Mouse (Mus musculus): ENCODE measurements around the gene Rangrf. TPM values are rescaled to one million over a fixed set of nuclear protein-coding genes. Genes with fewer than 3 reads are reported as not detected.
"Not testable (repeated sequence)": the region's sequence is repeated elsewhere in the genome, so short reads cannot be mapped to it uniquely, and the experiment has no call there.

The Rangrf gene
- polyA plus RNA-seq, 1 experiment from 2014 or later: 23.3 TPM

DNA sequence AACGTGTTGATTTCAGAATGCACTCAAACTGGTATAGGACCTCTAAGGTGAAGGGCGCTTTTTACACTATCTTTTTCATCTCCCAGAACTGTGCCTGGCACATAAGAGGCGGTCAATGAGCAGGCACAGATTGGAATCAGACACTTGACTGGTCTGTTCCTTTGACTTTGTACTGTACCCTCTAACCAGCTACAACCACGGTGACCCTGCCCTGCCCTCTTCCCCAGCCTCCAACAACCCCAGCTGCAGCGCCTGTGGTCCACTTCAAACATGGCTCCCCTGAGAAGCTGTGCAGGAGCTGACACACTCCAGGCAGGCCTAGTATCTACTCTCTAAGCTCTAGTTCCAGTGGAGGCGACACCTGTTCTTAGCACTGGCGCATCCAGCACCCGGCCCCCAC, 32.3 kb downstream of the Rangrf start:
- Histone ChIP-seq H3K9ac (ENCODE audit: low read depth, low read length) (no peak overlapping the region), H3K9me3 (replicated peaks; ENCODE audit: control insufficient read depth, low read length, poor library complexity, severe bottlenecking) (no peaks in the 10 kb centered on the region), H3K27me3 (ENCODE audit: control insufficient read depth, insufficient read depth, low read depth, low read length) (no peaks in the 10 kb centered on the region), H3K36me3 (ENCODE audit: control insufficient read depth, insufficient read depth, low read length) (0 out of 2 replicates have a peak, but pooled peaks cover 4% of the 10 kb centered on the region), H3K4me2 (ENCODE audit: low read length) (no peak overlapping the region), H3K4me1 (ENCODE audit: control insufficient read depth, insufficient read depth, low read length) (peaks cover 13% of the 10 kb centered on the region), H3K27ac (ENCODE audit: low read length) (no peak overlapping the region), H3K4me3 (ENCODE audit: low read depth, low read length) (no peak overlapping the region)
- 88% methylated on average over 8 of the region's 8 CpGs for WGBS
- ATAC-seq: no peak

DNA sequence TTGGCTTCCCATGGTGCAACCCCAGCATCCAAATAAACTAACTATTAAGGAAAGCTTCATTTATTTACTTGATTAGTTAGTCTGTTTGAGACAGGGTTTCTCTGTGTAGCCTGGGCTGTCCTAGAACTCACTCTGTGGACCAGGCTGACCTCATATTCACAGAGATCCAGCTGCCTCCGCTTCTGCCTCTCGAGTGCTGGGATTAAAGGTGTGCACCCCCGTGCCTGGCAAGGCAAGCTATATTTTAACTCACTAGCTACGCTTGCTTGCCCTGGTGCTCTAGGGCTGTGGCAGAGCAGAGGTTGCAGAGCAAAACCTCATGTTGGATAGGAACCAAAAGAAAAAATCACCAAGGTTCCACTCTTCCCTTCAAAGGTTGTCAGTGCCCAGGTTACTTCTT, 34.5 kb downstream of the Rangrf start:
- no peaks in the 10 kb centered on the region for H3K27me3 ChIP-seq (ENCODE audit: control insufficient read depth, insufficient read depth, low read depth, low read length)
- 56% methylated on average over 4 of the region's 4 CpGs for WGBS
- peak overlapping the region; percentile 65 for H3K4me2 ChIP-seq (ENCODE audit: low read length)
- no peak for ATAC-seq
- 0 out of 2 replicates have a peak, but pooled peaks cover 4% of the 10 kb centered on the region for H3K36me3 ChIP-seq (ENCODE audit: control insufficient read depth, insufficient read depth, low read length)
- H3K4me3 ChIP-seq (ENCODE audit: low read depth, low read length): peak overlapping the region; percentile 51
- H3K27ac ChIP-seq (ENCODE audit: low read length): peak overlapping the region; percentile 86; the same call in 1 of the 2 replicates
- H3K9ac ChIP-seq (ENCODE audit: low read depth, low read length): peak overlapping the region; percentile 70
- H3K4me1 ChIP-seq (ENCODE audit: control insufficient read depth, insufficient read depth, low read length): peaks cover 8% of the 10 kb centered on the region; the same call in 1 of the 2 replicates
- no peaks in the 10 kb centered on the region for H3K9me3 ChIP-seq (replicated peaks; ENCODE audit: control insufficient read depth, low read length, poor library complexity, severe bottlenecking)

DNA sequence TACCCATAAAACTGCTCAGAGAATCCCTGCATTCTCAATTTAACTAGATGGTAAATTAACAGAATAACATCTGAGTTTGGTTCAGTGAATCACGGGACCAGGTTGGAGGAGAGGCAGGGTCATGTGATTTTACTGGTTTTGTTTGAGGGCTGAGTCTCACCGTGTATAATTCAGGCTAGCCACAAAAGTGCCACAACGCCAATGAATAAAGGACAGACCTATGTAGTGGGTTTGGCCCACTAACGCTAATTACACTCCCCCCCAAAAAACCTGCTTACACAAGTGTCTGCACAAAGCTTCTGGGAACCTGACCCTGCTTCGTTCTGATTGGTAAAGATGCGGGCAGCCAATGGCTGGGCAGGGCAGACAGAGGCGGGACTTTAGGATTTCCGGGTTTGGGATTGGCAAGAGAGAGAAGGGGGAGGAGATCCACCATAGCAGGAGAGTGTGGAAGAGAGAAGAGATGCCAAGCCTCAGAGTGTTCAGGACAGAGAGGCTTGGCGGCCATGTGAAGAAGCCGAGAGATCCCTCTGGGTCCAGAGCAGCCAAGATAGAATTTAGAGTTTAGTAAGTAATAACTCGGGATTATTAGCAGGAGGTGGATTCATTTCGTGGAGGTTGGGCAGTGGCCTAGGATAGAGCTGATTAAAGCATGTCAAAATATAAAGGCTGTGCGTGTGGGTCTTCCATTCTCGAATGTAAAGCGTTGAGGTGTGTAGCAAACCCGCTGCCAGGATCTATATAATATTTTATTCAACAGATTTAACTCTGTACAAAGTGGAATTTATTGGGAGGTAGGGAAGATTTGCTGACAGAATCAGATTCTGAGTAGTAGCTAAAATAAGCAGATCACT, 35.3 kb downstream of the Rangrf start:
- Histone ChIP-seq H3K27me3 (ENCODE audit: control insufficient read depth, insufficient read depth, low read depth, low read length) (no peaks in the 10 kb centered on the region), H3K9ac (ENCODE audit: low read depth, low read length) (peak overlapping the region; percentile 70), H3K9me3 (replicated peaks; ENCODE audit: control insufficient read depth, low read length, poor library complexity, severe bottlenecking) (no peaks in the 10 kb centered on the region), H3K4me3 (ENCODE audit: low read depth, low read length) (peak overlapping the region; percentile 51), H3K27ac (ENCODE audit: low read length) (peak overlapping the region; percentile 86), H3K4me2 (ENCODE audit: low read length) (peak overlapping the region; percentile 65), H3K36me3 (ENCODE audit: control insufficient read depth, insufficient read depth, low read length) (0 out of 2 replicates have a peak, but pooled peaks cover 2% of the 10 kb centered on the region), H3K4me1 (ENCODE audit: control insufficient read depth, insufficient read depth, low read length) (peaks cover 8% of the 10 kb centered on the region; the same call in 1 of the 2 replicates)
- ATAC-seq: peak; percentile 99
- WGBS: under 1% methylated on average over 16 of the region's 16 CpGs

DNA sequence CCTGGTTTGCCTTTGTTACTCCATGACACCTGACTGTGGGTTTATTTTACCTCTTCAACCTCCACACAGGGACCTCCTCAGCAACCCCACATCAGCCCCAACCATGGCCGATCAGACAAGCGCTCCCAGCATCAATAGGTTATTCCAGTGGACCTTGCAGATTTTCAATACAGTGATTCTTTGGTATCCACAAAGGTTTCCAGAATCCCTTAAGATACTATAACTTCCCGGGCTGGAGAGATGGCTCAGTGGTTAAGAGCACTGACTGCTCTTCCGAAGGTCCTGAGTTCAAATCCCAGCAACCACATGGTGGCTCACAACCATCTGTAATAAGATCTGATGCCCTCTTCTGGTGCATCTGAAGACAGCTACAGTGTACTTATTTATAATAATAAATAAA, 38.0 kb downstream of the Rangrf start:
- H3K4me1 ChIP-seq (ENCODE audit: control insufficient read depth, insufficient read depth, low read length); H3K4me3 ChIP-seq (ENCODE audit: low read depth, low read length); H3K36me3 ChIP-seq (ENCODE audit: control insufficient read depth, insufficient read depth, low read length); H3K9ac ChIP-seq (ENCODE audit: low read depth, low read length); H3K27ac ChIP-seq (ENCODE audit: low read length); H3K4me2 ChIP-seq (ENCODE audit: low read length); H3K9me3 ChIP-seq (replicated peaks; ENCODE audit: control insufficient read depth, low read length, poor library complexity, severe bottlenecking); ATAC-seq; H3K27me3 ChIP-seq (ENCODE audit: control insufficient read depth, insufficient read depth, low read depth, low read length): not testable (repeated sequence)
- WGBS: 85% methylated on average over 4 of the region's 4 CpGs

DNA sequence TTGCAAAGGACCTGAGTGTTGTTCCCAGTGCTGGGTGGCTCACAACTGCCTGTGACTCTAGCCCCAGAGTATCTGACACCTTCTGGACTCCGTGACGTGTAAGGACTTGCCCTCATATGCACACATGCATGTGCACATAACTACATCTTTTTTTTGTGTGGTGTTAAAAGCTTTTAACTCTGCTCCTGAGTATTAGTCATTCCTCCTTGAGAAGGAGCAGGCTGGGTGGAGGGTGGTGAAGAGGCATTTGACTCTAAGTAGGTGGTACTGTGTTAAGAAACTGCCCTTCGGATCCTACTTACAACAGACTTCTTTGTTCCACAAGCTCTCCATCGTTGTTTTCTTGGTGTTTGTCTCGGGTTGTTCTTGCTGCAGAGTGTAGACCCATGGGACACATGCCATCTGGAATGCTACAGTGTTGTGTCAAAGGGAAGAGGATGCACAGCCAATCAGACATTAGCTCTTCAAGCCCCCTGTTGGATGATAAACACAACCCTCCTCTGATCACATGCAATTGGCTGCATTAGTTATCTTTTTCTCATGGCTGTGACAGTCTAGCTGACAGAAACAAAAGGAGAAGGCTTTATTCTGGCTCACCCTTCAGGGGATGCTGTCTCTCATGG, 41.0 kb downstream of the Rangrf start:
- WGBS: 70% methylated on average over 5 of the region's 5 CpGs
- no peaks in the 10 kb centered on the region for H3K4me1 ChIP-seq (ENCODE audit: control insufficient read depth, insufficient read depth, low read length)
- H3K27ac ChIP-seq (ENCODE audit: low read length): no peak overlapping the region
- H3K9ac ChIP-seq (ENCODE audit: low read depth, low read length): no peak overlapping the region
- H3K9me3 ChIP-seq (replicated peaks; ENCODE audit: control insufficient read depth, low read length, poor library complexity, severe bottlenecking): no peaks in the 10 kb centered on the region
- no peaks in the 10 kb centered on the region for H3K27me3 ChIP-seq (ENCODE audit: control insufficient read depth, insufficient read depth, low read depth, low read length)
- no peak for ATAC-seq
- no peak overlapping the region for H3K4me3 ChIP-seq (ENCODE audit: low read depth, low read length)
- no peaks in the 10 kb centered on the region for H3K36me3 ChIP-seq (ENCODE audit: control insufficient read depth, insufficient read depth, low read length)
- no peak overlapping the region for H3K4me2 ChIP-seq (ENCODE audit: low read length)

DNA sequence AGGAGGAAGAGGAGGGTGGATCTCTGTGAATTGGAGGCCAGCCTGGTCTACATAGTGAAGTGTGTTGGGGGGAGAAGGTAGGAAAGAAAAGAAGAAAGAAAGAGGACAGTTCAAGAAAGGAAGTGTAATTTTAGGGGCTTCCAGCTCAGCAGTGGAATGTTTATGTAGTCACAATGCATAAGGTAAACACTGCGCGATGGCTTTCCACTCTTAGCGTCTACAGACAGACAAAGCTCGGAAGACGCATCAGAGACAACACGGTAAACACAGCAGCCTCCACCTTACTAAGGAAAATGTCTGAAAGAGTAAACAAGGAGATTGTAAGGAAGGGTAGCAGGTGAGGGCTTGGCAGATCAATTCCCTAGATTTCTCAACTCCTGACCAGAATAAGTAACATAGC, 45.0 kb downstream of the Rangrf start:
- Histone ChIP-seq H3K4me1 (ENCODE audit: control insufficient read depth, insufficient read depth, low read length) (no peaks in the 10 kb centered on the region), H3K36me3 (ENCODE audit: control insufficient read depth, insufficient read depth, low read length) (no peaks in the 10 kb centered on the region), H3K4me3 (ENCODE audit: low read depth, low read length) (no peak overlapping the region), H3K9ac (ENCODE audit: low read depth, low read length) (no peak overlapping the region), H3K27me3 (ENCODE audit: control insufficient read depth, insufficient read depth, low read depth, low read length) (no peaks in the 10 kb centered on the region), H3K27ac (ENCODE audit: low read length) (no peak overlapping the region), H3K4me2 (ENCODE audit: low read length) (no peak overlapping the region), H3K9me3 (replicated peaks; ENCODE audit: control insufficient read depth, low read length, poor library complexity, severe bottlenecking) (no peaks in the 10 kb centered on the region)
- 90% methylated on average over 6 of the region's 6 CpGs for WGBS
- no peak for ATAC-seq

DNA sequence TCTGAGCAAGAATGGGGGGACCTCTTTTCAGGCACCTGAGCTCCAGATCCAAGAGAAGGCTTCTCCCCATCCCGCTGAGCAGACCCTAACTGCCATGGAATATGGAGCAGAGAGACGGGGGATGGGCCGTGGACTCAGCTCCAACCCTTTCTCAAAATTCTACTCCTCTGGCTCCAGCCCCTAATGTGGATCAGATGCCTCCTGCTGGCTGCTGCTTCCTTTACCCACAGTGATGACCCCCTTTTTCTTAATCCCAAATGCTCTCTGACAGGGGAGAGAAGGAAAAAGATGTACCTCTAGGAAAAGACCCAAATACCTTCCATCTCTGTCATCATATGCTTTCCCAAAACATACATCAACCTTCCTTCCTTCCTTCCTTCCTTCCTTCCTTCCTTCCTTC, 48.0 kb downstream of the Rangrf start, which contains the start of gene Odf4:
Gene Odf4, minus strand, starts transcription at position 101 of the 400 bp plus-strand sequence.
- H3K4me3 ChIP-seq (ENCODE audit: low read depth, low read length): no peak within 1 kb of the TSS
- no peak within 1 kb of the TSS for H3K4me2 ChIP-seq (ENCODE audit: low read length)
- no peaks in the 10 kb centered on the region for H3K27me3 ChIP-seq (ENCODE audit: control insufficient read depth, insufficient read depth, low read depth, low read length)
- no peak within 1 kb of the TSS for H3K27ac ChIP-seq (ENCODE audit: low read length)
- H3K9ac ChIP-seq (ENCODE audit: low read depth, low read length): no peak within 1 kb of the TSS
- H3K36me3 ChIP-seq (ENCODE audit: control insufficient read depth, insufficient read depth, low read length): no peaks in the 10 kb centered on the region
- ATAC-seq: no peak
- no peaks in the 10 kb centered on the region for H3K9me3 ChIP-seq (replicated peaks; ENCODE audit: control insufficient read depth, low read length, poor library complexity, severe bottlenecking)
- WGBS: 82% methylated on average over 3 of the region's 3 CpGs
- no peaks in the 10 kb centered on the region for H3K4me1 ChIP-seq (ENCODE audit: control insufficient read depth, insufficient read depth, low read length)

DNA sequence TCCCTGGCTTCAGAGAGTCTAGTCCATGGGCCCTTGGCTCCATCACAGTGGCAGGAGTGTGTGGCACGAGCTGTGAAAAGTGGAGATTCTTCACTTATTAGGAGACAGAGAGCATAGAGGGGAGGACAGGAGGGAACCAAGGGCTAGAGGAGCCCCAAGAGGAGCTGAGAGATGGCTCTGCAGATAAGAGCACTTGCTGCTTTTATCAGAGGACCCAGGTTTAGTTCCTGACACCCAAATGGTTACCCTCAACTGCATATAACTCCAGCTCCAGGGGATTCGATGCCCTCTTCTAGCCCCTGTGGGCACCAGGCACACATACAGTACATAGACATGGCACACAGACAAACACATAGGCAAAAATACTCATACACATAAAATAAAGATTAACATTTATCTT, 50.2 kb downstream of the Rangrf start:
- no peak overlapping the region for H3K9ac ChIP-seq (ENCODE audit: low read depth, low read length)
- no peak overlapping the region for H3K27ac ChIP-seq (ENCODE audit: low read length)
- H3K4me2 ChIP-seq (ENCODE audit: low read length): no peak overlapping the region
- H3K9me3 ChIP-seq (replicated peaks; ENCODE audit: control insufficient read depth, low read length, poor library complexity, severe bottlenecking): no peaks in the 10 kb centered on the region
- WGBS: 81% methylated on average over 2 of the region's 2 CpGs
- no peaks in the 10 kb centered on the region for H3K27me3 ChIP-seq (ENCODE audit: control insufficient read depth, insufficient read depth, low read depth, low read length)
- no peak overlapping the region for H3K4me3 ChIP-seq (ENCODE audit: low read depth, low read length)
- no peaks in the 10 kb centered on the region for H3K36me3 ChIP-seq (ENCODE audit: control insufficient read depth, insufficient read depth, low read length)
- H3K4me1 ChIP-seq (ENCODE audit: control insufficient read depth, insufficient read depth, low read length): no peaks in the 10 kb centered on the region
- no peak for ATAC-seq

DNA sequence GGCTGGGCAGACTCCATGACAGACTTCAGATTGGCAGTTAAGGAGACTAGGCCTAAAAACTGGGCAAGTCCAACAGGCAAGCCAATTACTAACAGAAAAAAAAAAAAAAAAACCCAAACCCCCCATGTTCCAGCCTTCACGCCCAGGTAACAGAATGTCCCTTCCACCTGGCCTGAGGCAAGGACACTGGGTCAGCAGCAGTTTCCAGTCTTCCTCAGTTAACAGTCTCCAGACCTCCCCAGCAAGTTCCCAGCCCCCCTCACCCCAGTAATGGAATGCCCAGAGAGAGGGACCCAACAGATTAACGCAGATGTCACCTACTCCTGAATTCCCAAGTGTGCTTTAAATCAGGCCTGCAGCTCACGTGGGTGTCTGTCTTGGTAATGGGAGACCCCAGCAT, 51.8 kb downstream of the Rangrf start:
- H3K9me3 ChIP-seq (replicated peaks; ENCODE audit: control insufficient read depth, low read length, poor library complexity, severe bottlenecking): no peaks in the 10 kb centered on the region

More for the DNA sequence above, 51.8 kb downstream of the Rangrf start:
- Histone ChIP-seq H3K4me3 (ENCODE audit: low read depth, low read length) (no peak overlapping the region), H3K27me3 (ENCODE audit: control insufficient read depth, insufficient read depth, low read depth, low read length) (no peaks in the 10 kb centered on the region), H3K36me3 (ENCODE audit: control insufficient read depth, insufficient read depth, low read length) (no peaks in the 10 kb centered on the region), H3K9ac (ENCODE audit: low read depth, low read length) (no peak overlapping the region), H3K4me2 (ENCODE audit: low read length) (no peak overlapping the region), H3K27ac (ENCODE audit: low read length) (no peak overlapping the region), H3K4me1 (ENCODE audit: control insufficient read depth, insufficient read depth, low read length) (no peaks in the 10 kb centered on the region)
- ATAC-seq: no peak
- WGBS: 57% methylated on average over 3 of the region's 3 CpGs

Data from midbrain, embryonic 16.5 days (tissue).